Mouse (Mus musculus): ENCODE results near the gene 2410002F23Rik. TPM values are rescaled to one million over a fixed set of nuclear protein-coding genes. Genes with fewer than 3 reads are reported as not detected.
A peak's percentile ranks its signal among the peaks of the same experiment; 100 is the strongest.
"Not testable (repeated sequence)": the region's sequence is repeated elsewhere in the genome, so short reads cannot be mapped to it uniquely, and the experiment has no call there.

2410002F23Rik gene
- polyA plus RNA-seq, 1 experiment from 2014 or later, result 178 TPM

DNA sequence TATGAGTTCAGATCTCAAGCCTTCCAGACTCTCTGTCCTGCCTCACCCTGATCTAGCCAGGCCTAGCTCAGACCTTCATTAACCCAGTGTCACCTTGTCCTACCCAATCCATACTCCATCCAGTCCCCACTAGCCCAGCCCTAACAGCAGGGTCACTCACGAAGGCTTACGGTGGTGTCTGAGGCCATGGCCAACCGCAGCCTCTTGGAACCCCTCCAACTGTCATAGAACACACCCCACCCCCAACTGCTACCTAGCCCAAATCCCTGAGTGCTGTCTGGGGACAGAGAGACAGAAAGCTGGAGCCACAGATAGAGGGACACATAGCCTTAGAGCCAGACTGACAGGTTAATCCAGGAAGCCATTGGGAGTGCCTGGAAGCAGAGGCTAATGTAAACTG is 10.6 kb upstream of the 2410002F23Rik start, which contains the start of gene Gm36864:
Gene Gm36864, plus strand, starts transcription at position 269 of the 400 bp plus-strand sequence.
- 82% methylated on average over 3 of the region's 3 CpGs for WGBS
- H3K9ac ChIP-seq (ENCODE audit: low read length), result no peak within 1 kb of the TSS
- H3K9me3 ChIP-seq (ENCODE audit: control insufficient read depth, low read length), result no peaks in the 10 kb centered on the region
- H3K36me3 ChIP-seq (ENCODE audit: control insufficient read depth, insufficient read depth, low read length), result no peaks in the 10 kb centered on the region
- no peaks in the 10 kb centered on the region for H3K4me1 ChIP-seq (replicated peaks; ENCODE audit: control insufficient read depth, insufficient read depth, low read length)
- no peaks in the 10 kb centered on the region for H3K27me3 ChIP-seq (ENCODE audit: control insufficient read depth, insufficient read depth, low read length)
- H3K4me3 ChIP-seq (ENCODE audit: low read depth, low read length), result no peak within 1 kb of the TSS
- ATAC-seq (replicated peaks; ENCODE audit: low FRiP score), result no peak
- no peak for DNase-seq (ENCODE audit: low spot score)
- H3K27ac ChIP-seq (ENCODE audit: low read depth, low read length), result no peak within 1 kb of the TSS
- no peak within 1 kb of the TSS for H3K4me2 ChIP-seq (ENCODE audit: low read depth, low read length, severe bottlenecking)

DNA sequence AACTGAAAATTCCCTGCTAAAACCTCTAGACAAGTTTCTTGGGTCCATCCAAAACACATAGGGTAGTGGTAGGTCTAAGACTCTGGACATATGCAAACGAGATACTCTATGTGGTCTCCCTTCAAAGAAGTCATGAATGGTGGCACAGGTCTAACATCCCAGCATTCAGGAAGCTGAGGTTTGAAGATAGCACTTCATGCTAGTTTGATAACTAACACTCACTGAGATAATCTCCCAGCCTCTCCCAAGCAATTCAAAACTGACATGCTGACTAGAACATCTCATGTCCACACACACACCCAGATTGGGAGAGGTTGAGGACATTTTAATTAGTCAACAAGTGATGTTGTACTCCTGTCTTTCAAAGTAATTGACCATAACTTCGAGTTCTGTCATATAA is 6.6 kb upstream of the 2410002F23Rik start:
- WGBS, result 50% methylated on average over 2 of the region's 2 CpGs
- ATAC-seq (replicated peaks; ENCODE audit: low FRiP score), result no peak
- no peak overlapping the region for H3K27ac ChIP-seq (ENCODE audit: low read depth, low read length)

DNA sequence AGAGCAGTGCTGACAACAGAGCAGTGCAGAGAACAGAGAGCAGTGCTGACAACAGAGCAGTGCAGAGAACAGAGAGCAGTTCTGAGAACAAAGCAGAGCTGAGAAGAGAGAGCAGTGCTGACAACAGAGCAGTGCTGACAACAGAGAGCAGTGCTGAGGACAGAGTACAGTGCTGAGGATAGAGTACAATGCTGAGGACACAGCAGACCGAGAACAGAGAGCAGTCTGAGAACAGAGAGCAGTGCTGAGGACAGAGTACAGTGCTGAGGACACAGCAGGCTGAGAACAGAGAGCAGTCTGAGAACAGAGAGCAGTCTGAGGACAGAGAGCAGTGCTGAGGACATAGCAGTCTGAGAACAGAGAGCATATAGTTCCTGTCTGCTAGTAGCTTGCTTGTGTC is 5.8 kb upstream of the 2410002F23Rik start:
- 71% methylated on average over 1 of the region's 1 CpGs for WGBS
- no peaks in the 10 kb centered on the region for H3K27me3 ChIP-seq (ENCODE audit: control insufficient read depth, insufficient read depth, low read length)
- no peak for DNase-seq (ENCODE audit: low spot score)

More for the DNA sequence above, 6.6 kb upstream of the 2410002F23Rik start:
- no peaks in the 10 kb centered on the region for H3K27me3 ChIP-seq (ENCODE audit: control insufficient read depth, insufficient read depth, low read length)
- no peaks in the 10 kb centered on the region for H3K4me1 ChIP-seq (replicated peaks; ENCODE audit: control insufficient read depth, insufficient read depth, low read length)
- no peak overlapping the region for H3K4me3 ChIP-seq (ENCODE audit: low read depth, low read length)
- H3K9me3 ChIP-seq (ENCODE audit: control insufficient read depth, low read length), result no peaks in the 10 kb centered on the region
- DNase-seq (ENCODE audit: low spot score), result no peak
- H3K4me2 ChIP-seq (ENCODE audit: low read depth, low read length, severe bottlenecking), result no peak overlapping the region
- H3K9ac ChIP-seq (ENCODE audit: low read length), result no peak overlapping the region
- H3K36me3 ChIP-seq (ENCODE audit: control insufficient read depth, insufficient read depth, low read length), result no peaks in the 10 kb centered on the region

DNA sequence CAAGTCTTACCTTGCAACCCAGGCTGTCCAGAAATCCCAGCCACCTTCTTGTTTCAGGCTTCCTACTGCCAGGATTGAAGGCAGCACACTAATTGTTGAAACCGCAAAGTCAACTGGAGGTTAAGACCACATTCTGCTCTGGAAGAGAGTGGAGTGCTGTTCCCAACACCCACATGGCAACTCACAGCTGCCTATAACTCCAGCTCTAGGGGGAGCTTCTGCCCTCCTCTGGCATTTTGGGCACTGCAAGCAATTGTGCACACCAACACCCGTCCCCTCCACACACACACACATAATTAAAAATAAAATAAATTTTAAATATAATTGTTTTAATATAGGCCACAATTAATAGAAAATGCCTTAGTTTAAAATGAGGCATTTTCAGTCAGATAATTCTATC is 5.4 kb upstream of the 2410002F23Rik start:
- Histone ChIP-seq H3K9ac (ENCODE audit: low read length) (no peak overlapping the region), H3K27ac (ENCODE audit: low read depth, low read length) (no peak overlapping the region), H3K27me3 (ENCODE audit: control insufficient read depth, insufficient read depth, low read length) (no peaks in the 10 kb centered on the region), H3K36me3 (ENCODE audit: control insufficient read depth, insufficient read depth, low read length) (no peaks in the 10 kb centered on the region), H3K9me3 (ENCODE audit: control insufficient read depth, low read length) (no peaks in the 10 kb centered on the region), H3K4me2 (ENCODE audit: low read depth, low read length, severe bottlenecking) (no peak overlapping the region), H3K4me3 (ENCODE audit: low read depth, low read length) (no peak overlapping the region), H3K4me1 (replicated peaks; ENCODE audit: control insufficient read depth, insufficient read depth, low read length) (no peaks in the 10 kb centered on the region)
- DNase-seq (ENCODE audit: low spot score) (no peak), ATAC-seq (replicated peaks; ENCODE audit: low FRiP score) (no peak)
- 68% methylated on average over 2 of the region's 2 CpGs for WGBS

More for the DNA sequence above, 5.8 kb upstream of the 2410002F23Rik start:
- H3K36me3 ChIP-seq (ENCODE audit: control insufficient read depth, insufficient read depth, low read length), result no peaks in the 10 kb centered on the region
- H3K9ac ChIP-seq (ENCODE audit: low read length), result no peak overlapping the region
- no peaks in the 10 kb centered on the region for H3K9me3 ChIP-seq (ENCODE audit: control insufficient read depth, low read length)
- no peaks in the 10 kb centered on the region for H3K4me1 ChIP-seq (replicated peaks; ENCODE audit: control insufficient read depth, insufficient read depth, low read length)
- no peak overlapping the region for H3K27ac ChIP-seq (ENCODE audit: low read depth, low read length)
- H3K4me3 ChIP-seq (ENCODE audit: low read depth, low read length), result no peak overlapping the region
- ATAC-seq (replicated peaks; ENCODE audit: low FRiP score), result no peak
- no peak overlapping the region for H3K4me2 ChIP-seq (ENCODE audit: low read depth, low read length, severe bottlenecking)

DNA sequence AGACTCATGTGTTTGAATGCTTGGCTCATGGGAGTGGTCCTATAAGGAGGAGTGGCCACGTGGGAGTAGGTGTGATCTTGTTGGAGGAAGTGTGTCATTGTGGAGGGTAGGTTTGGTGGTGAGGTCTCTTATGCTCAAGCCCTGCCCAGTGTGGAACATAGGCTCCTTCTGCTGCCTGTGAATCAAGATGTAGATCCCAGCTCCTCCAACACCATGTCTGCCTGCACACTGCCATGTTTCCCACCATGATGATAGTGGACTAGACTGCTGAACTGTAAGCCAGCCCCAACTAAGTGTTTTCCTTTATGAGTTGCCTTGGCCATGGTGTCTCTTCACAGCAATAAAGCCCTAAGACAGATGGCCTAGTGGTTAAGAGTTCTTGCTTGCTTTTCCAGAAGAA is 2.4 kb upstream of the 2410002F23Rik start:
- ATAC-seq (replicated peaks; ENCODE audit: low FRiP score) (no peak), DNase-seq (ENCODE audit: low spot score) (no peak)
- H3K27me3 ChIP-seq (ENCODE audit: control insufficient read depth, insufficient read depth, low read length), result no peaks in the 10 kb centered on the region
- no peak overlapping the region for H3K27ac ChIP-seq (ENCODE audit: low read depth, low read length)
- no peaks in the 10 kb centered on the region for H3K36me3 ChIP-seq (ENCODE audit: control insufficient read depth, insufficient read depth, low read length)
- WGBS, result 53% methylated on average over 1 of the region's 1 CpGs
- H3K9me3 ChIP-seq (ENCODE audit: control insufficient read depth, low read length), result no peaks in the 10 kb centered on the region
- H3K9ac ChIP-seq (ENCODE audit: low read length), result no peak overlapping the region
- no peak overlapping the region for H3K4me2 ChIP-seq (ENCODE audit: low read depth, low read length, severe bottlenecking)
- peaks cover 4% of the 10 kb centered on the region; the same call in 1 of the 2 replicates for H3K4me1 ChIP-seq (replicated peaks; ENCODE audit: control insufficient read depth, insufficient read depth, low read length)
- H3K4me3 ChIP-seq (ENCODE audit: low read depth, low read length), result no peak overlapping the region

DNA sequence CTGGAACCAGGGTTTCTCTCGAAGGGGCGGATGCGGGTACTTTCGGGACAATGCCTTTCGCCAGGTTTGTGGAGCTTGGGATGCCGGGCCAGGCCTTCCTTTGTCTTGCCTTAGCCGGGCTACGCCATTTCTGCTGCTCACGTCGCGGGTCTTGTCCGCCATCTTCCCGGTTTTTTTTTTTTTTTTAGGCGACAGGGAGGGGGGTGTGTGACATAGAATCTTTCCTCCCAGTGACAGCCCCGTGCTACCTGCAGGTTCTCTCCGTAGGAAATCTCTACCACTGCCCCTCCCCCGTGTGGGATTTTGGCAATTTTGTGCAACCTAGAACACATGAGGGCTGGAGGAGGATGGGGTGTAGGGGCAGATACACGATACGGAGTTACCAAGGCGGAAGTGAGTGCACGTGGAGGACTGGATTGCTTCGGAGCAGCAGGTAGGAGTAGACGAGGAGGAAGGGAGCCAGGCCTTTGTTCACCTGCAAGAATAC is 505 bp downstream of the 2410002F23Rik start:
- ATAC-seq (replicated peaks; ENCODE audit: low FRiP score), result peak; percentile 24
- peak overlapping the region; percentile 94 for H3K4me3 ChIP-seq (ENCODE audit: low read depth, low read length)
- H3K4me2 ChIP-seq (ENCODE audit: low read depth, low read length, severe bottlenecking), result peak overlapping the region; percentile 68
- peak overlapping the region; percentile 93 for H3K9ac ChIP-seq (ENCODE audit: low read length)
- peaks cover 3% of the 10 kb centered on the region; the same call in 1 of the 2 replicates for H3K36me3 ChIP-seq (ENCODE audit: control insufficient read depth, insufficient read depth, low read length)
- H3K27me3 ChIP-seq (ENCODE audit: control insufficient read depth, insufficient read depth, low read length), result no peaks in the 10 kb centered on the region
- peaks cover 4% of the 10 kb centered on the region; the same call in 1 of the 2 replicates for H3K4me1 ChIP-seq (replicated peaks; ENCODE audit: control insufficient read depth, insufficient read depth, low read length)
- H3K9me3 ChIP-seq (ENCODE audit: control insufficient read depth, low read length), result no peaks in the 10 kb centered on the region
- under 1% methylated on average over 23 of the region's 23 CpGs for WGBS
- no peak for DNase-seq (ENCODE audit: low spot score)
- H3K27ac ChIP-seq (ENCODE audit: low read depth, low read length), result peak overlapping the region; percentile 80

DNA sequence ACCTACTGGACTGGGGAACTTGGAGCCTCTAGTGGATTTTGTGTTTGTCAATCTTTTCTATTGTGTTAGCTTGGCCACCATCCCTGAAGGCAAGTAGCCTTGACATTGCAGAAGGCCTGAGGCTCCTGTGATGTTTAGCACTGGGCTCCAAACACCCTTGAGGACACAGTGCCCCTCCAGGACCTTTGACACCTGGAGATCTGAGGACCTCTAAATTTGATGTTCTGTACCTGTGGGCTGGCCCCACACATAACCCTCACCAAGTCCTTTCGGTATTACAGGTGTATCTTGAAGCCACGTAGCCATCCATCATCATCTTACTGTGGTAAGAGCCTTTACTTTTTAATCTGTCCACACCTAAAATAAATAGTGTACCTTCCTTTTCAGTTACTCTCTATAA is 1.4 kb downstream of the 2410002F23Rik start:
- Histone ChIP-seq H3K9ac (ENCODE audit: low read length) (peak overlapping the region; percentile 93; the same call in 1 of the 2 replicates), H3K4me1 (replicated peaks; ENCODE audit: control insufficient read depth, insufficient read depth, low read length) (peaks cover 4% of the 10 kb centered on the region; the same call in 1 of the 2 replicates), H3K4me2 (ENCODE audit: low read depth, low read length, severe bottlenecking) (peak overlapping the region; percentile 68), H3K4me3 (ENCODE audit: low read depth, low read length) (peak overlapping the region; percentile 94), H3K27me3 (ENCODE audit: control insufficient read depth, insufficient read depth, low read length) (no peaks in the 10 kb centered on the region), H3K9me3 (ENCODE audit: control insufficient read depth, low read length) (no peaks in the 10 kb centered on the region), H3K36me3 (ENCODE audit: control insufficient read depth, insufficient read depth, low read length) (peaks cover 10% of the 10 kb centered on the region; the same call in 1 of the 2 replicates), H3K27ac (ENCODE audit: low read depth, low read length) (no peak overlapping the region)
- DNase-seq (ENCODE audit: low spot score) (no peak), ATAC-seq (replicated peaks; ENCODE audit: low FRiP score) (no peak)
- 92% methylated on average over 2 of the region's 2 CpGs for WGBS

DNA sequence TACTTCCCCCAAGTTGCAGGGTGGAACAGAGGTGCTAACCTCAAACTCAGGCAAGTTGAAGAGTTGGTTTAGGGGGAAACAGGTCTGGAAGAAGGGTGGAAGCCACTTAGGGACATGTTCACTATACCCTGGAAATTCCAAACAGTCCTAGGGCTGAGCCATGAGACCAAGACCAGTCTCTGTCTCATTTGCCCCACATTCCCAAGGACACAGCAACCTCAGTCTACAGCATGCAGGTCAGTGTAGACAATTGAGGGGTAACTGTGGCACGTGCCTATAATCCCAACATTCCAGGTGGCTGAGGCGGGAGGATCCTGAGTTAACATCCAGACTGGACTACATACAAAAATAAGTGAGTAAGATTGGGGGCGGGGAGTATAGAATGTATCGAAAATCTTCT is 2.7 kb downstream of the 2410002F23Rik start:
- Histone ChIP-seq H3K27ac (ENCODE audit: low read depth, low read length) (no peak overlapping the region), H3K4me1 (replicated peaks; ENCODE audit: control insufficient read depth, insufficient read depth, low read length) (peaks cover 4% of the 10 kb centered on the region; the same call in 1 of the 2 replicates), H3K4me2 (ENCODE audit: low read depth, low read length, severe bottlenecking) (no peak overlapping the region), H3K4me3 (ENCODE audit: low read depth, low read length) (no peak overlapping the region), H3K36me3 (ENCODE audit: control insufficient read depth, insufficient read depth, low read length) (peaks cover 10% of the 10 kb centered on the region; the same call in 1 of the 2 replicates), H3K27me3 (ENCODE audit: control insufficient read depth, insufficient read depth, low read length) (no peaks in the 10 kb centered on the region), H3K9ac (ENCODE audit: low read length) (no peak overlapping the region), H3K9me3 (ENCODE audit: control insufficient read depth, low read length) (no peaks in the 10 kb centered on the region)
- WGBS, result 96% methylated on average over 4 of the region's 4 CpGs
- ATAC-seq (replicated peaks; ENCODE audit: low FRiP score), result no peak
- DNase-seq (ENCODE audit: low spot score), result no peak

DNA sequence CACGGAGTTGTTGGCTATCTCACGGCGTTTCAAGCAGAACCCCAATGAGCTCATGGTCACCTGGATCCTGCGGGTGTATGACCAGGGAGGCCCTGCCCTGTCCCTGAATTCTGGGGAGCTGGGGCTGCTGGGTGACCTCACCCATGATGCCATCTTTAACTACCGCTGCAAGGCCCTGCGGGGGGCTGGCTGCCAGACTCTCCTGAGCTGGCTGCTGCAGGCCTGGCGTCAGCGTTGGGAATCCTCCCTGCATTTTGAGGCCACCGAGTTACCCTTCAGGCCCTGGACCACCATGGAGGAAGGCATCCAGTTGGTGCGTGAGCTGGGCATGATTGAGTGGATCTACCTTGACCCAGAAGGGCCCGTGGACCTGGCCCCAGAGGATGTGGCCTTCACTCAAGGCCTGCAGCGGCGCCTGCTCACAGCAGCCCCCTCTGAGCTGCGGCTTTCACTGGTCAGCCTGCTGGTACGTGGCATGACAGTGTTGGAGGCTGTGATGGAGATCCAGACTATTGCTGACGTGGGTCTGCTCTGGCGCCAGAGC is 4.3 kb downstream of the 2410002F23Rik start:
- not testable (repeated sequence) for H3K4me2 ChIP-seq (ENCODE audit: low read depth, low read length, severe bottlenecking); H3K27ac ChIP-seq (ENCODE audit: low read depth, low read length); ATAC-seq (replicated peaks; ENCODE audit: low FRiP score); H3K4me3 ChIP-seq (ENCODE audit: low read depth, low read length); H3K4me1 ChIP-seq (replicated peaks; ENCODE audit: control insufficient read depth, insufficient read depth, low read length); H3K27me3 ChIP-seq (ENCODE audit: control insufficient read depth, insufficient read depth, low read length); DNase-seq (ENCODE audit: low spot score); H3K9me3 ChIP-seq (ENCODE audit: control insufficient read depth, low read length); H3K9ac ChIP-seq (ENCODE audit: low read length)
- H3K36me3 ChIP-seq (ENCODE audit: control insufficient read depth, insufficient read depth, low read length), result peaks cover 10% of the 10 kb centered on the region; the same call in 1 of the 2 replicates
- 94% methylated on average over 17 of the region's 17 CpGs for WGBS

Measured in forebrain, embryonic 11.5 days (tissue).